Mouse (Mus musculus) limb, embryonic 10.5 days (tissue): ENCODE measurements around the gene Dgkd. TPM values are rescaled to one million over a fixed set of nuclear protein-coding genes. Genes with fewer than 3 reads are reported as not detected.

Experiments used
- DNase-seq: peaks from one replicate; pipeline ENCODE4 v3.0.0-alpha.2; 2017; ENCODE audit warnings: low spot score
- H3K27ac ChIP-seq: fragments of 300-500 bp; sonication (generic); 2 replicates; pipeline ENCODE4 v1.5.1; 2016; ENCODE audit warnings: mild to moderate bottlenecking
- H3K27me3 ChIP-seq: fragments of 300-500 bp; sonication (generic); 2 replicates; pipeline ENCODE4 v1.6.1; 2016; ENCODE audit warnings: low read depth, mild to moderate bottlenecking; ENCODE audit not compliant: poor library complexity, severe bottlenecking
- H3K36me3 ChIP-seq: fragments of 300-500 bp; sonication (generic); 2 replicates; pipeline ENCODE4 v1.6.1; 2016; ENCODE audit warnings: mild to moderate bottlenecking, moderate library complexity
- H3K4me1 ChIP-seq: fragments of 300-500 bp; sonication (generic); 2 replicates; pipeline ENCODE4 v1.6.1; 2016
- H3K4me3 ChIP-seq: fragments of 300-500 bp; sonication (generic); 2 replicates; pipeline ENCODE4 v1.5.1; 2016; ENCODE audit warnings: mild to moderate bottlenecking, moderate library complexity
- H3K9me3 ChIP-seq: fragments of 300-500 bp; sonication (generic); replicated peaks from 2 replicates; pipeline ENCODE4 v1.6.1; 2016; ENCODE audit warnings: mild to moderate bottlenecking
- WGBS: fragments of 180-500 bp; shearing (Covaris S2); methylation state at CpG from one replicate; pipeline ENCODE4 v1.1.7; 2016; 5-methylcytosine and 5-hydroxymethylcytosine counted together
- polyA plus RNA-seq: library from polyadenylated mRNA; unstranded; fragments of >200 nt; fragmentation: Nextera tagmentation; extraction: Ambion mirVana; gene quantifications from 2 replicates; pipeline ENCODE4 v1.2.1, GENCODE M21; 2016

The Dgkd gene
- polyA plus RNA-seq, 1 experiment from 2014 or later = 39.7 TPM

DNA sequence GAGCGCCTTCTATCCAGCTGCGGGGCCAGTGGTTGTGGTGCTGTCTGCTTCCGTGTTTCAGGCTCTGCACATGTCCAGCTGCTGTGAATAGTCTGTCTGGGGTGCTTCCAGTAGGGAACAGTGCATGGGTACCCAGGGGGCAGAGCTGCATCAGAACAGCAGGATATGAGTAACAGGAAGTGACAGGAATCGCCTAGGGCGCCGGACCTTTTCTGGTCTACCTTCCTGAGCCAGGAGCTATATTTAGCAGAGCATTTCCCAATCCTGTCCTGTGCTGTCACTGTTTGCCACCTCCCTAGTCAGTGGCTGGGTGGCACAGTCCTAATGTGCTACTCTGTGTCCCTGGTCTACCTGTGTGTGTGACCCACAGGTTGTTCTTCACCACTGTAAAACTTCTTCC lies 47.9 kb downstream of the Dgkd start:
- Histone ChIP-seq H3K9me3 (no peaks in the 10 kb centered on the region), H3K27me3 (no peaks in the 10 kb centered on the region), H3K4me3 (no peak overlapping the region), H3K27ac (no peak overlapping the region), H3K4me1 (no peaks in the 10 kb centered on the region), H3K36me3 (peaks cover 10% of the 10 kb centered on the region; the same call in 1 of the 2 replicates)
- DNase-seq = no peak
- 91% methylated on average over 6 of the region's 6 CpGs for WGBS

DNA sequence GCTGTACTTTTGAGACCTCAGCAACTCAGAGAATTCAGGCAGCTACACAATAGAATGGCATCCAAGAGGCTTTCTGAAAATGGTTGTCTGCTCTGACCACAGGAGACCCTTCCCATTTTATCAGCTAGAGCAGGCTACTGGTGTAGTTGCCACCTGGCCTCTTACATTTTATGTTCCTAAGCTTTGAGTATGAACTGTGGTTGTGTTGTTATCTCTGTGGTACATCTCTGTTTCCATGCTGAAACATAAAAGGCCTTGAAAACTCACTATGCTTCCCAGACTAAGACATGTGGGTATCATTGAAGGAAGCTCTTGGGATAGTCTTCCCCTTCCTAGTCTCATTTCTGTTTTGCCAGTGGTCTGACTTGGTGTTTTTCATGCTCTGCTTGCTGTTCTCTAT lies 49.1 kb downstream of the Dgkd start:
- Histone ChIP-seq H3K27me3 (no peaks in the 10 kb centered on the region), H3K36me3 (peaks cover 16% of the 10 kb centered on the region; the same call in 1 of the 2 replicates), H3K4me1 (no peaks in the 10 kb centered on the region), H3K27ac (no peak overlapping the region), H3K9me3 (no peaks in the 10 kb centered on the region), H3K4me3 (no peak overlapping the region)
- no peak for DNase-seq

DNA sequence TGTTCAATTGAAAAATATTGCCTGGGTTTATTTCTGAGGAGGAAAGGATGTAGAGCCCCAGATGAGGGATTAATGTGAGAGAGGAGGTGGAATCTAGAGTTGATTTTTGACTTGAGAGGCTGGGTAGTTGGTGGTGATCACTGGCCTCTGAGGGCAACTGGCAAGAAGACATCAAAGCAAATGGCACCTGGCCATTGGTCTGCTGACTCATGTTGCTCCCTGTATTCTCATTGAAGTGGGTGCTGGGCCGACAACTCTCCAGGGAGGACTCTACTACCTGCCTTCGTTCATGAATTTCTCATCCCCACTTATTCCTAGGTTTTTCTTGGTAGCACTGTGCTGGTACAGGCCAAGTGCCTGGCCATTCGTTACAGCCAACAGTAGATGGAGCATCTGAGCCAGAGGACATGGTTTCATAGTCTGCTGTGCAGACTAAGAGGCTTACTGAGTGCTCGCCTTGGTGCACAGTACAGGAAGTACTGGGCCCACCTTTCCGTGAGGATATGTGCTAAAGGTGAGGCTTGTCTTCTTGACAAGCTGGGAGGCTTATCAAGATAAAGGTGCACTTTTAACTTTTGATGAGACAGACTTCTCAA lies 53.4 kb downstream of the Dgkd start:
- Histone ChIP-seq H3K4me3 (no peak overlapping the region), H3K36me3 (peaks cover 23% of the 10 kb centered on the region), H3K4me1 (no peaks in the 10 kb centered on the region), H3K27me3 (no peaks in the 10 kb centered on the region), H3K9me3 (no peaks in the 10 kb centered on the region), H3K27ac (no peak overlapping the region)
- no peak for DNase-seq
- WGBS = 91% methylated on average over 5 of the region's 5 CpGs

DNA sequence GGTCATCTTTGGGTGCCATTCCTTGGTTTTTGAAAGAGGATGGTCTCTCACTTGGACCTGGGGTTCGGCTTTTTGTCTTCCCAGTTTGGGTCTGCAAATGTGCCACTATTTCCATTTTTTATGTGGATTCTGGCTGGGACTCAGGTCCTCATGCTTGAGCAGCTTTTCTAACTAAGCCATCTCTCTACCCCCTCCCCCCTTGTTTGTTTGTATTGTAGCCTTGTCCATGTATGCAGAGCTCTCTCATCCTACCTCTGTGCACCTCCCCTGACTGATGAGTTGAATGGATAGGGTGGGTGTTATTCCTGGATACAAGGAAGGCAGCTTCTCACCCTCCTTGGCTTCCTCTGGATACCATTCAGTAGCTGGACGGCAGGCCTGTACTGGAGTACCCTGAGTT lies 54.9 kb downstream of the Dgkd start:
- Histone ChIP-seq H3K36me3 (peaks cover 21% of the 10 kb centered on the region), H3K4me1 (no peaks in the 10 kb centered on the region), H3K27ac (no peak overlapping the region), H3K9me3 (no peaks in the 10 kb centered on the region), H3K27me3 (no peaks in the 10 kb centered on the region), H3K4me3 (no peak overlapping the region)
- no peak for DNase-seq
- WGBS = 93% methylated on average over 2 of the region's 2 CpGs

DNA sequence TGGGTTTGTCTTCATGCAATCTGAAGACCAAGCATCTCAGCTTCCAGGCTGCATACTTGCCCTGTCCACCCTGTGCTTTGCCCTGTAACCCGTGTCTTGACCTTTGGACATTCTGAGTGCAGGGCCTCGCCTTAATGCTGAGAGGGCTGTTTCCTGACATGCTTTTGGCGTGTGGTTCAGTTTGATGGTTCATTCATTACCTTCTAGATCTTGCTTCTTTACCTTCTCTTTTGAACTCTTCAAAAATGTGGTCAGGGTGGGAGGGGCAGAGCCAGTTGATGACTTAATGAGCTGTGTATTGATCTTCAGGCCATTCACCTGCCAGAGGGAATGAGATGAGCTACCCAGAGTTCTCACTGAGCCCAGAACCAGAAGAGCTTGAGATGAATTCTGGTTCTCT lies 55.6 kb downstream of the Dgkd start:
- H3K36me3 ChIP-seq = peaks cover 17% of the 10 kb centered on the region
- no peak for DNase-seq
- no peak overlapping the region for H3K4me3 ChIP-seq
- no peaks in the 10 kb centered on the region for H3K9me3 ChIP-seq
- H3K4me1 ChIP-seq = no peaks in the 10 kb centered on the region
- 85% methylated on average over 3 of the region's 3 CpGs for WGBS
- no peak overlapping the region for H3K27ac ChIP-seq
- H3K27me3 ChIP-seq = no peaks in the 10 kb centered on the region

DNA sequence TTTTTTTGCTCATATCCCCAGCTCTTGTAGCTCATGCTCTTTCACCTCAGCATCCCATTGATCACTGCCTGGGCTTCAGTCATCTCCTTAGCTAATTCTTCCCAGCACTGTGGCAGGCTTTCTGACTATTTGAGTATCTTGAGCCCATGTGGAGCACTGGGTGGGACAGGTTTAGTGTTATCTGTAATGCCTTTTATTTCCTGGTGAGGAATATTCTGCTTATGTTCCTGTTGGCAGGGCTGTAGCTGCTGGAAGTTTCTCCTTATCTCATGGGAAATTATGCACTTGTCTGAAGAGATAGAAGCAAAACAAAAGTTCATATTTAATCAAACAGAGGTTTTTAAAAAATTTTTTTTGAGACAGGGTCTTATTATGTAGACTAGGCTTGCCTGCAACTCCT lies 56.5 kb downstream of the Dgkd start:
- Histone ChIP-seq H3K36me3 (peaks cover 17% of the 10 kb centered on the region), H3K4me3 (no peak overlapping the region), H3K9me3 (no peaks in the 10 kb centered on the region), H3K27me3 (no peaks in the 10 kb centered on the region), H3K27ac (no peak overlapping the region), H3K4me1 (no peaks in the 10 kb centered on the region)
- no peak for DNase-seq

DNA sequence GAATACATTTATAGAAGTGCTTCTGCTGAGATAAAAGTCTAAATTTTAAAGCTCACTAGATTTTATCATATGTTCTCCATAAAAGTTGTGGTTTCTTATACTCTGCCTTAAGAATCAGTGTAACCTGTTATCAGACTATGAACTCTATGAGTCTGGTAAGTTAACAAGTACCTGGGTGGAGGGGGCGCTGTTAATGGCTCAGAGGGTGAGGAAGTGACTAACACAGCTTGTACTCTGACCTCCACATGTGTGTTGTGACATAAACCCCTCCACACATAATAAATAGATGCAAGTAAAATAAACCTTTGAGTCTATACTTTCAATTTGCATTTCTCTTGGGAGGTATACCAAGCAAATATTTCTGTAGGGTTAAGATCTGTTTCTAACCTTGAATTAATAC lies 57.3 kb downstream of the Dgkd start:
- Histone ChIP-seq H3K9me3 (no peaks in the 10 kb centered on the region), H3K27me3 (no peaks in the 10 kb centered on the region), H3K27ac (no peak overlapping the region), H3K4me1 (no peaks in the 10 kb centered on the region), H3K36me3 (peaks cover 23% of the 10 kb centered on the region), H3K4me3 (no peak overlapping the region)
- WGBS = 94% methylated on average over 1 of the region's 1 CpGs
- no peak for DNase-seq

DNA sequence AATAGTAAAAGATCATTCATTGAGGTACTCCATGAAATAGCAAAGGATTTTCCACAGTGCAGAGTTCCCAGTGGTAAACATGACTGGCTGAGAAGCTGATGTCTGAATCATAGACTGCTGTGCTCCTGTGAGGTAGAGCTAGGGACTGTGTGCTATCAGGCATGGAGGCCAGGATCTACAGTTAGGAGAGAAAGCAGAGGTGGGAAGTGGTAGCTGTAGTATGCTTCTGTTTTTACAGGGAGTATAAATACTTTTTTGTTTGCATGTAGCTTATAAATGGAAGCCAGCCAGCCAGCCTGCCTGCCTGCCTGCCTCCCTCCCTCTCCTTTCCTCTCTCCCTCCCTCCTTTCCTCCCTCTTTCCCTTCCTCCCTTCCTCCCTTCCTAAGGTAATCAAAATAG lies 60.3 kb downstream of the Dgkd start:
- Histone ChIP-seq H3K4me3 (no peak overlapping the region), H3K27ac (no peak overlapping the region), H3K9me3 (no peaks in the 10 kb centered on the region), H3K36me3 (peaks cover 41% of the 10 kb centered on the region), H3K27me3 (no peaks in the 10 kb centered on the region), H3K4me1 (no peaks in the 10 kb centered on the region)
- DNase-seq = no peak

DNA sequence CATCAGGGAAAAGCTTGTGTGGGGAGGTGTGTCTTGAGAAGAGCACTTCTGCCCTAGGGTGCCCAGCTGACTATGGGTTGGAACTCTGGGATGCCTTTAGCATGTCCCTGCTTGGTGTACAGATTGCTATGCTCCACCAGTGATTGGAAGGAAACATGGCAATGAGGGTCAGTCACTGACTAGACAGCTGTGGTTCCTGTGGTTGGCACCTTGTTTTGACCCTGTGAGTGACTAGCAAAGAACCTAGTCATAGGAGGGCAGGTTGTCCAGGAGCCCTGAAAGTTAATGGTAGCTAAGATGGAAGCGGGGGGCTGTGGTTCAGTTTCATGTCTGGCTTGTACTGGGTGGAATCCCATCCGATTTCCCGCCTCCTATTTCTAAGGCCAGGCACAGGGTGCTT lies 64.3 kb downstream of the Dgkd start:
- Histone ChIP-seq H3K4me1 (no peaks in the 10 kb centered on the region), H3K27me3 (no peaks in the 10 kb centered on the region), H3K9me3 (no peaks in the 10 kb centered on the region), H3K36me3 (peaks cover 72% of the 10 kb centered on the region), H3K27ac (no peak overlapping the region), H3K4me3 (no peak overlapping the region)
- DNase-seq = no peak
- 93% methylated on average over 3 of the region's 3 CpGs for WGBS

DNA sequence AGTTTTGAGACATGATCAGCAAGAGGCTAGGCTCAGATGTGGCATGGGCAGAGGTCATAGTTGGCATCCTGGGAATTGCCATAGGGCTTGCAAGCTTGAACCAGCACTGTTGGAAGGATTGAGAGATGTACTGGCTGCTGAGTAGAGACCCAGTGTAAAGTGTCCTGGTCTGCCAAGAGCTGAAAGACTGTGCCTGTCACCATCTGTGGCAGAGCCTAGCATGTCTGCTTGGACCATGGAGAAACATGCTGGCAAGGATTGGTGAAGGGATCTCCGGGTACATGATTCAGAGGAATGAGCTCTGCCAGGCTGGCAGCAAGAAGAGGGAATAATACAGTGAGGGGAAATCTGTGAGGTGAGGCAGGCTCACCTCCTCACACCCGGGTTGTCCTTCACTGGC lies 65.0 kb downstream of the Dgkd start:
- no peaks in the 10 kb centered on the region for H3K9me3 ChIP-seq
- H3K27me3 ChIP-seq = no peaks in the 10 kb centered on the region
- DNase-seq = no peak
- peaks cover 76% of the 10 kb centered on the region for H3K36me3 ChIP-seq
- no peak overlapping the region for H3K4me3 ChIP-seq
- WGBS = 89% methylated on average over 2 of the region's 2 CpGs
- no peak overlapping the region for H3K27ac ChIP-seq
- H3K4me1 ChIP-seq = no peaks in the 10 kb centered on the region

DNA sequence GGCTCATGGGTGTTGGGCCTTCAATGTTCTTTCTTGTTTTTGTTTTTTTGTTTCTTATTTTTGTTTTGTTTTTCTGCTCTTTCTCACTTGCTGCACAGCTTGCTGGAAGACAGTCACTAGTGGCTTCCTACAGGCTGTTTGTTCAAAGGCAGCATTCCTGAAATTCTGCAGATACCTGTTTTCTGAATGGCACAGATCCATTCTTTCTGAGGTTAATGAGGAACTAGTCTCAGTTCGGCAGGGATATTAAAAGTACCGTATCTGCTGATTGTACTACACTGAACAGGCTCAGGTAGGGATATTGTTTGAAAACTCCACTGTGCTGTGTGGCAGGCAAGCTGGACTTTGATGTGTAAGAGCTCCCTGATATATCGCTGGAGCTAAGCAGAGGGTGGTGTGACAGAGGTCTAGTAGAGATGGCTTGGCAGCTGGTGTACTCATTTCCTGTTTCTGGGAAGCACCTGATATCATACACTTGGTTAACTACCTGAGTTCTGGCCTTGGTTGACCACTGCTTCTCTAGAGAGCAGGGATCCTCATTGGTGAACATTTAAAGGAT lies 67.0 kb downstream of the Dgkd start:
- Histone ChIP-seq H3K4me3 (no peak overlapping the region), H3K27ac (no peak overlapping the region), H3K36me3 (peaks cover 94% of the 10 kb centered on the region), H3K4me1 (no peaks in the 10 kb centered on the region), H3K9me3 (no peaks in the 10 kb centered on the region), H3K27me3 (no peaks in the 10 kb centered on the region)
- 88% methylated on average over 3 of the region's 3 CpGs for WGBS
- DNase-seq = no peak

DNA sequence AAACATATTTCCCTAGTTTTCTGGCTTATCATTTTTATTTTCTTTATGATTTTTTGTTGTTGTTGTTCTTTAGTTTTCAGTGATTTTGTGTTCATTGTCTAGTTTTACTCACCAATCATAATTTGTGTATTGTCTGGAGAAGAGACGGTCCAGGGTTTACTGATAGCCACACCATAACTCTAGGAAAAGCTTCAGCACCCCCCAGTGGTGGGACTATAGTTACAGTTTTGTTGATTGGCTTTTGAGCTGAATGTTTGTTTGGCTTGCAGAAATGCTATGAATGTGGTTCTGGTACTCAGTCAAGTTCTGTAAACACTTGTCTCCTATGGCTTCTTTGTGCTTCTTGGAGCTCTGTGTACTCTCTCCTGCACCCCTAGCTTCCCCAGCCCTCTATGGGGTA lies 69.6 kb downstream of the Dgkd start:
- no peak for DNase-seq
- 89% methylated on average over 1 of the region's 1 CpGs for WGBS
- H3K36me3 ChIP-seq = peaks cover 96% of the 10 kb centered on the region

DNA sequence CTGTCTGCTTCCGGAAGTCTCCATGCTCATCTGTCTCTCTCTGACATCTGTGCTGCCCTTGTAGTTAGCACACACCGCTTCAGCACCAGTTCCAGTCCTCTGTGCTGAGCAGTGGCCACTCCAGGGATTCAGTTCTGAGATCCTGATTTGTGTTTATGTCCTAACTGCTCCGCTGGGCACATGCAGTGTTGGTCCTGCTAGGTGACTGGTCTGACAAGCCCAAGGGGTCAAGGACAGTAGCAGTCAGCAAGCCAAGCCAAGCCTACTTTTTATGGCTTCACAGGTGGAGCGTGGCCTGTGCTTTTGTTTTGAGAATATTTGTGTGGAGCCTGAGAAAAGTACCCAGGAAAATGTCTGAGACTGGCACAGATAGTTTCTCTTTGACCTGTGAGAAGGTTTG lies 71.8 kb downstream of the Dgkd start:
- Histone ChIP-seq H3K4me3 (no peak overlapping the region), H3K9me3 (no peaks in the 10 kb centered on the region), H3K36me3 (peaks cover 95% of the 10 kb centered on the region), H3K27me3 (no peaks in the 10 kb centered on the region), H3K4me1 (no peaks in the 10 kb centered on the region), H3K27ac (no peak overlapping the region)
- DNase-seq = no peak
- WGBS = 94% methylated on average over 4 of the region's 4 CpGs

More for the DNA sequence above, 69.6 kb downstream of the Dgkd start:
- H3K27ac ChIP-seq = no peak overlapping the region
- H3K4me1 ChIP-seq = no peaks in the 10 kb centered on the region
- no peaks in the 10 kb centered on the region for H3K9me3 ChIP-seq
- no peaks in the 10 kb centered on the region for H3K27me3 ChIP-seq
- no peak overlapping the region for H3K4me3 ChIP-seq

DNA sequence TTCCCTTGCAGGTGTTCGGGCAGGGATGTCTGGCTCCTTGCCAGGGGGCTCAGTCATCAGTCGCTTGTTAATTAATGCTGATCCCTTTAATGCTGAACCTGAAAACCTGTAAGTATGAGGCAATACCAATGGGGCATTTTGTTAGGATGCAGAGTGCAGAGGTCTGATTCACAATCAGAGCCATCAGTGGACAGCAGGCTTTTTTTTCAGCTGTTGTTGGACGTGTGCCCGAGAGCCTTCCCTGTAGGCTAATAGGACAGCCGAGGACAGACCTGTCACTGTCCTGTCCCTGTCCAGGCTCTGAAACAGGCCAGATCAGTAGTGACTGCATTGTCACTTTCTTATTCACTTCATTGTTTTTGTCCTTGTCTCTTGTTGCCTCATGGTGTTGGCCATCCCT lies 76.6 kb downstream of the Dgkd start:
- WGBS = 85% methylated on average over 5 of the region's 5 CpGs
- no peak overlapping the region for H3K27ac ChIP-seq

More for the DNA sequence above, 76.6 kb downstream of the Dgkd start:
- Histone ChIP-seq H3K4me1 (no peaks in the 10 kb centered on the region), H3K4me3 (no peak overlapping the region), H3K36me3 (peaks cover 93% of the 10 kb centered on the region), H3K9me3 (no peaks in the 10 kb centered on the region), H3K27me3 (no peaks in the 10 kb centered on the region)
- no peak for DNase-seq
